Mouse (Mus musculus) layer of hippocampus, adult 9-10 months (tissue): ENCODE data around the gene Uap1.
A peak's percentile ranks its signal among the peaks of the same experiment; 100 is the strongest.

Source experiments
- DNase-seq: peaks from one replicate; pipeline ENCODE4 v3.0.0; 2022; ENCODE audit warnings: low spot score

Uap1 gene

DNA sequence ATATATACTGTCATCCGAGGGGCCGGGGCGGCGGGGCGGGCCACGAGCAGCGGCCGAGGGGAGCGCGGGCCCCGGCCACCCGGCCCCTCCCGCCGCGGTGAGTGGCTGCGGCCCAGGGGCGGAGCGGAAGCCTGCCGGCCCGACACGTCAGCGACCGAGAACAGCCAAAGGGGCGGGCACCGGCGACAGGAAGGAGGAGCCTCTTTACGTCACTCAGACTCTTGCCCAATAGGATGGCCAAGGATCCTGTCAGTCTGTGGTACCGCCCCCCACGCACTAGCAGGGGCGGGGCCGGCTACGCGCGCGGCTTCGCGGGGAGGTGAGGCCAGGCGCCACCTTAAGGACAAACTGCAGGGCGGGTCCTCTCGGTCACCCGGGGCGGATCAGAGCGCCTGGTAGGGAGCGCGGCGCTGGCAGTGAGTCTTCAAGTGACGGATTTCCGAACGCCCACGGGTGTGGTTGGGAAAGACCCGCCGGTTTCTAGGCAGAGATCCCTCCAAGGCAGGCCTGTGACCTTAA, at the start of gene Uap1:
Gene Uap1 (minus strand): TSS at position 144 of the 519 bp plus-strand sequence.
- peak; percentile 97 for DNase-seq

DNA sequence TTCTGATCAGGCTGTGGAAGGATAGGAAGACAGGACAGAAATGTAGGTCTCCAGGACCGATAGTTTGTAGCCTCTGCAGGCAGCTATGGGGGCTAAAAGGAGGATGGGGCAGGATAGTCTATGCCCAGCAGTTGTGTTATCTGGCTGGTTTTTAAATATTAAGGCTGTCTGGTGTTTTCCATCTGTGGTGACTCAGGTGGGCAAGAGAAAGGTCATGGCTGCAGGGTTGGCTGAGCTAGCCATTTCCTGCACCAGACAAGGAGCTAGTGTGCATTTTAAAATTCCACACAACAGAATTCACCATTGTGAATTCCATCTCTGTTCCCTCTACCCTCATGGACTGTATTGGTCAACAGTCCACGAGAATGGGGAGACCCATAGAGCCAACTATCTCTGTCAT, 48.5 kb upstream of the Uap1 start:
- DNase-seq = no peak

DNA sequence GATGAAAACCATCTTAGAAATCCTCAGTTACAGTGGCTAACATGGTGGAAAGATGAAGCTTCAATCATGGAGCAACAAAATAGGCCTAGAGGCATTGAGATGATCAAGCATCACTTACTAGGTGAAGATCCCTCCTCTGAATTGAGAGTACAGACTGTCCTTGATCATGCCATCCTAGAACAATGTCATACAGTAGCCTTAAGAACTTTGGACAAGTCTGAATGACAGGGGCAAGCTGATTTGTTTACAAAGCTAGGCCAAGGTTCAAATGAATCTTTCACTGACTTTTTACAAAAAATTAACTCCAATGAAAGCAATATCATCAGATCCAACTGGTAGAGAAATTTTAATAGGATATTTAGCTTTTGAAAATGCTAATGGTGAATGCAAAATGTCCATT, 45.6 kb upstream of the Uap1 start:
- no peak for DNase-seq

DNA sequence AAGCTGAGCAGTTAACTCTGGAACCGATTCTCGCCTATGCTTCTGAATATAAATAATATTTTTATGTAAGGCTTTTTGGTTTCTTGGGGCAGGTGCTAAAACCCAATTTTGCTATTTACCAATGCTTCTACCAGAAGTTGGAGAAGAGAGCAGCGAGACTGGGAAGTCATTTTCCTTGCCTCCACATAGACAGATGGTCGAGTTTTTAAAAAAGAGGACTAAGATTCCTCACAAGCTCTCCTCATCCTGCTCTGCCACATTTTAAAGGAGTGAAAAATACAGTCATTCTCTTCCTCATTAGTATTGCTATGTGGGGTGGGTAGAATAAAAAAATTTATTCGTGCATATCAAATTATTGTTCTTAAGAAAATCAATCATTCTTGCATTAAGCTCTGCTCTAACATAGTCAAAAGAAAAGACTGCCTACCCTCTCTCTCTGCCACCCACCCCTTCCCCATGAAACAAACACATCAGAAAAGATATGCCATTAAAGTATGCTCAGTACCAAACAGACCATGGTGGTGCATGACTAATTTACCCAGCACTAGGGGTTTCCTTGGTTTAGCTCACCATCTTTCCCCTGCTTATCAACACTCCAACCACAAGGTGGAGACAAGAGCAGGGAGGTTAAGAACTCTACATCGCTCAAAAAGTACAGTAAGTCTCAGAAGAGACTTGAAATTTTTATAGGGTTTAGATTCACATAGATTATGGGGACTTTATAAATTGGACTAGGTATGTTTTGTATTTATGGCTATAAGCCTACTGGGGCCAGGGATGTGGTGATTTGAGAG, 43.5 kb upstream of the Uap1 start:
- no peak for DNase-seq

DNA sequence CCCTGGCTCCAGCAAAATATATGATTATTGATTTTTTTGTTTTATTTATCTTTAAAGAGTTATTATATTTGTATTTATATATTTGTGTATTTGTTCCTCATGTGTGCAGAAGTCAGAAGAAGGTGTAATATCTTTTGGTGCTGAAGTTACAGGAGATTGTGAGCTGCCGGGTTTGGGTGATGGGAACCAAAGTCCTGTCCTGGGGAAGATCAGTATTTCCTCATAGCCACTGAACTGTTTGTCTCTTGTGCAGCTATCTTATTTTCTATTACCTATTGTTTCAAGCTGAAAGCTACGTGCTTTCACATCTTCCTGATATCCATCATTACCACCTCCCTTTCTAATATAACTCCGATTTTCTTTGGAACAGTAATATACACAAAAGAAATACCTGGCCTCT, 40.8 kb upstream of the Uap1 start:
- DNase-seq = no peak

DNA sequence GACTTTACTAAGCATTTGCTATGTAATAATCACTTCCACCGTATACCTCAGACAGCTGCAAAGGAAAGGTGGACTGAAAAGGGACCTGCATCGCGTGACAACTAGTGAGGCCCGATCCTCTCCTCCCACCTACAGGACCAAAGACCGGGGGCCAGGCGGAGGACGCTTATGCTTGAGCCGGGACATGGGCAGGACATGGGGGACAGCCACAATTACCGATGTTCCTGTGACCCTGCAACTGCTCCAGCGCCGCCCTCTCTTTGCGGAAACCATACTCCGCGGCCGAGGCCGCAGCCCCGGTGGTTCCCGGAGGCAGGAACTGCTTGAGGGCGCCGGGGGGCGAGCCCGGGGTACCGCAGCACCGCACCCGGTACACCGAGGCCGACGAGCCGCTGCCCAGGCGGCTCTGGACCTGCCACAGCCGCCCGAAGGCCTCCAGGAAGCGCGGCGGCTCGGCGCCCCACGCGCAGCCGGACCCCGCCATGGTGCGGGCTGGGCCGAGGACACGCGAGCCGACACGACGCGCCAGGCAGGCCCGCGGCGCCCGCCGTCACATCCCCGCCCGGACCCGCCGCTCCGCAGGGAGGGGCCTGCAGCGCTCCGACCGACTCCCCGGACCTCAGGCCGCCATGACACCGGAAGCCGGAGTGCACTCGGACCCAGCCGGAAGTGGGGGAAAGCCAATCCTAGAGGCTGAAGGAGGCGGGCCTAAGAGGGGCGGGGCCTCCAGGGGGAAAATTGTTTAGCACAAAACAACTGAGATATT, 40.2 kb upstream of the Uap1 start, which contains the start of gene Uhmk1:
Gene Uhmk1 (minus strand): TSS at position 641 of the 766 bp plus-strand sequence.
- peak; percentile 56 for DNase-seq

DNA sequence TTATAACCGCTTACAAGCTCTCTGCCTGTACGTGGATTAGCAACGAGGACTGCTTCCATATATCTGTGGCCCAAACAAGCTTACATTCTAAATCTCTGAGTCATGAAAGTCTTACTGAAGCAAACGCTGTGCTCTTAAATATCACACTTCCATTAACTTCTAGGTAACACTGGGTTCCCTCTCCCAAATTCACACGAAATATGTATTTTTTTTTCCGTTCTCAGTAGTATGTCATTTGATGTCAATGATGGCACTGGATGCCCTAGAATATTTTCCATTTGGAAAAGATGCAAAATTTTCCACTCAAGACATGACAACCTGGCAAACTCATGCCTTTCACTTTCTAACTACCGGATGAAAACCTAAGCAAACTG, 39.6 kb upstream of the Uap1 start:
- no peak for DNase-seq

DNA sequence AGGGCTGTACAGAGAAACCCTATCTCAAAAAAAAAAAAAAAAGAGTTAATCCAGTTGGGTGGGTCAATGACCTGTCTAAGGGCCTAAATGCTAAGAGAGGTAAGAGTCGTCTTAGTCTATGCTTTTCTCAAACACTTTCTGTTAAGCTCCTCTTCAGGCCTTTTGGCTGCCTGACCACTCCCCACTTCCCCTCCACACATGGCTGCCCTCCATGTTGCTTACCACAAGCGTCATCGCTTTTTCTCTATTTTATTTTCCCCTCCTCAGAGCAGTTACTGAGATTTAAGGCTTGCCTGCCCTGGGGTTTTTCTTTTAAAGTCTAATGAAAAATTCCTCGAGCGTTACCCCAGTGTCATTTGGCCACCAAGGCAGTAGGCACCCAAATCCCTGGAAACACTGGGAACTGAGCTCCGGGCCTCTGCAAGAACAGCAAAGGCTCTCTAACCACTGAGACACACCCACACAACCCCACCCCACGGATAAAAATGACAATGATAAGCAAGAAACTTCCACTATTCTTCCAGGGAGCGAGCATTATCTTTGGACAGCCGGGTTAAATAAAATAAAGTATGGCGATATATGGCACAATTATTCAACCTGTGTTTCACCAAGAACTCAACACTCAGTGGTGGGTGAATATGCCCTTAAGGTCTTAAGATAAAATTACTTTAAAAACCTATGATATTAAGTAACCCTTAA, 38.6 kb upstream of the Uap1 start:
- no peak for DNase-seq

DNA sequence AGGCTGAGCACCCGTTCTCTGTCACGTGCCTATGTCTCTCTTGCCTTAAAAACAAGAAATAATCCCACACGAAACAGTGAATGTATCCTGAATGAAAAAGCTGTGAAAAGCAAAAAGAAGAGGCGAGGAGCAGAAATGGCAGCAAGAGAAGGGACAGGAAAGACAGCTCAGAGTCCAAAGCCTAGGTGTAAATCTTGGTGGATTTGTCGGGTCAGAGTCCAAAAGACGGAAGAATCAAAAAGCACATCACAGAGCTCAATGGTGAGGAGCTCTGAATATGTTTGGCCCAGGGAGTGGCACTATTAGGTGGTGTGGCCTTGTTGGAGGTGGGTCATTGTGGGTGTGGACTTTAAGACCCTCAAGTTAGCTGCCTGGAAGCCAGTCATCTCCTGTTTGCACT, 31.6 kb upstream of the Uap1 start:
- no peak for DNase-seq

DNA sequence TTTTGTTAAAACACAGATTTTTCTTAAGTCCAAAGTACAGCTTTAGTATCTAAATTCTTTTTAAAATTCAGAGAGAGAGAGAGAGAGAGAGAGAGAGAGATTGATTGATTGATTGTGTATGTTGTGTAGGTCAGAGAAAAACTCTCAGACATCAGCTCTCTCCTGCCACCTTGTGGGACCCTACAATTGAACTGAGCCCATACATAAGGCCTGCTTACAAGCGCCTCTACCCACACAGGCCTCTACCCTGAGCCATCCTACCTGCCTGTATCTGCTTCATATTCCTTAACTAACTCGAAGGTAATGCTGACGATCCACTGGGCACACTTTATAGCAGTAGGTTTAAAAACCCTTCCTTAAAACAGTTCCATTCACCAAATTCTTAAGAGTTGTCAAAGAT, 25.6 kb upstream of the Uap1 start:
- DNase-seq = no peak

DNA sequence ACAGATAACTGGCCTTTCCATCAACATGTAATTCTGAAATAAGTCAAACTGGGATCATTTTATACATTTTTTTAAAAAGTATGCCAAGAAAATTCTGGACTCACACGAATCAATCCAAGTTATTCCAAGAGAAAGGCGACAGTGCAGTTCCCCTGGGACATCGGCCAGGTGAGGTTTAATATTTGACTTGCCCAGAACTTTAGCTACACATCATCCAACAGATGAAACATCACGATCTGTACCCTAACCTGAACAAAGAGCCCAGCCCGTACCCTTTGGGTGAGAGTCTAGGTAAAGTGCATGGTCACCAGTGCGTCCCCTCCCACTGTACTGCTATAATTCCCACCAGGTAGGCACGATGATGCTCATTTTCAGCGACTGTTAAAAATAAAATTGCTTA, 21.5 kb upstream of the Uap1 start:
- DNase-seq = no peak

DNA sequence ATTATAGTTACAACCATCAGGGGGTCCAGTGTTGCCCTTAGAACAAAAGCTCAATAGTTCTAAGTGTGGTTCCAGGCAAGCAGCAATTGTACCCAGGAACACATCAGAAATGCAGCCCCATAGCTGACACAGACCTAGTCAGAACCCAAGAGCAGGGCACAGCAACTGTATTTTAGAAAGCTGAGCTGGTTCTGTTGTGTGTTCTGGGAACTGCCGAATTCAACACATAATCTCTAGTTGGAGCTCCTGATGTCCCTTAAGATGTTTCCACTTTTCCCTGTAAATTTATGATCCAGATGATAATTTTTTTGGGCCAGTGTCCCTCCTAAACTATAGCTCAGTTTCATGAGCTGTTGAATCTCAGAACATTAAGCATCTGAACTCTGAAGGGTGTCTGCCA, 17.2 kb upstream of the Uap1 start:
- no peak for DNase-seq

DNA sequence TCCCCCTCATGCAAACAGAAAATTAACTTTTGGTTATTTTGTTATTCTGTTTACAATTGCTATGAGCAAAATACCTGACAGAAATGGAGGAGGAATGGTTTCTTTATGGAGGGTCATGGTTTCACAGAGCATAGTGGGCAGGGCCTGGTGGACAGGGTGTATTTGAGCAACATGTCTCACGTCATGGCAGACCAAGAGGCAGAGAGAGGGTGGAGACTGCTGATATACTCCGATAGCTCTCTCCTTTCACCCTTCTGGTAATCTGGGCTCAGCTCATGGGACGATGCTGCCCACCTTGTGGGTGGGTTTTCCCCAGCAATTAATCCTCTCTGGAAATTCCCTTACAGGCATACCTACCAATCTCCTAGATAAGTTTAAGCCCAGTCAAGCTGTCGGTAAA, 15.5 kb upstream of the Uap1 start:
- no peak for DNase-seq

DNA sequence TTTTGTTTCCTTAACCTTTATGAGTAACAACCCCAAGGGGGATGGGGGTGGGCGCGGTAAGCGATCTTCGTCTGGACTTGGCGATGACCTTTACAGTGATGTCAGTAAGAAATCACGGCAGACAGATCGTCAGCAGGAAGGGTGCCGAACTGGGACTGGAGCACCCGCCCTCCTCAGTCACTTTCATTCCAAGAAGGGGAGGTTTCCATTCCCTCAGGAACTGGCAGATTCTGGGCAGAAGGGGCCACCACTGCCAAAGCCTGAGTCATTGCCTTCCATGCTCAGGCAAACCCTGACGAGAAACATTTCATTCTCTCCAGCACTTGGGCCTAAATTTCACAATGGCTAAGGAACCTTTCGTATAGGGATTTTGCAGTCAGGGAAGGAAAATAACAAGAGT, 13.8 kb upstream of the Uap1 start:
- no peak for DNase-seq

DNA sequence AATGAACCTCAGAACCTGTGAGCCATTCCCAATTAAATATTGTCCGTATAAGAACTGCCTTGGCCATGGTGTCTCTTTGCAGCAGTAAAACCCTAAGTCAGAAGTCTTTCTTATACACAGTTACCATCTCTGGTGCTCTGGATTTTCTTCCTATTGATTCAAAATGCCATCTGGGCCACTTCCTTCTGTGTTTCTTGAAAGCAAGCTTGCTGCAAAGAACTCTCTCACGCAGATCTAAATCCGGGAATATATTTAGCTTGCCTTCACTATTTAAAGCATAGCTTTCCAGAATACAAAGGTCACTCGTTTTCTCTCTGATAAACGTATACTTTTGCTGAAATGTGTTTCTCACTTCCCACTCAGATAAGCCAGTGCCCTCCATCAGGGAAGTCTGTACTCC, 11.8 kb upstream of the Uap1 start:
- no peak for DNase-seq

DNA sequence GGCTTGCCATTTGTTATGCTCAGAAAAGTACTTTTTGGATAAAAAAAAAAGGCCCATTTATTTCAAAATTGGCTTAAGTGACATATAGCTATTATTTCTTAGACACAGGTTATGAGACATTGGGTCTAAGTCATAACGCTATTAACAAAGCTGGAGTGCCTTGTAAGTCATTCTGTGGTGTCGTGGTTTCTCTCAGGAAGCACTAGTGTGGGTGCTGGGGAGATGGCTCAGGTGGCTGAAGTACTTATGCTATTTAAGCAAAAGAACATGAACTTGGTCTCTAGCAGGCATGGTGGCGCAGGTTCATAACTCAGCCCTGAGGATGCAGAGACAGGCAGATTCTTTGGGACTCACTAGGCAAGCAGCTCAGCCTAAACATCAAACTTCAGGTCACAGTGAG, 10.4 kb upstream of the Uap1 start:
- no peak for DNase-seq

DNA sequence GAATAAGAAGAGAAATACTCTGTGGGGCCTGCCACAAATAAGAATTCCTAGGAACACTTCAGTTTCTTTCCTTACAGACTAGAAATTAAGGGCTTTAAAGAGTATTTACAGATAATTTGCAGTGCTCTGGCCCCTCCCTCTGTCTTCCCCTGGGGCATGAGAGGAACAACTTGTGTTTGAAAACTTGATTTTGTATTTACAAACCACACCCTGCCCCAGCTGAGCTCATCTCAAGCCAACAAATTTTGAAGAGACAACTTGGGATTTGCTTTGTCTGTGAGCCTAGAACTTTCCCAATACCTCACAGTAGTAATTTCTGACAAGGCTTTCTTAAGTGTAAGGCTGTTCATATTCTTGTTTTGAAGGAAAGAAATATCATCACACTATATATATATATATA, 7.9 kb upstream of the Uap1 start:
- no peak for DNase-seq

DNA sequence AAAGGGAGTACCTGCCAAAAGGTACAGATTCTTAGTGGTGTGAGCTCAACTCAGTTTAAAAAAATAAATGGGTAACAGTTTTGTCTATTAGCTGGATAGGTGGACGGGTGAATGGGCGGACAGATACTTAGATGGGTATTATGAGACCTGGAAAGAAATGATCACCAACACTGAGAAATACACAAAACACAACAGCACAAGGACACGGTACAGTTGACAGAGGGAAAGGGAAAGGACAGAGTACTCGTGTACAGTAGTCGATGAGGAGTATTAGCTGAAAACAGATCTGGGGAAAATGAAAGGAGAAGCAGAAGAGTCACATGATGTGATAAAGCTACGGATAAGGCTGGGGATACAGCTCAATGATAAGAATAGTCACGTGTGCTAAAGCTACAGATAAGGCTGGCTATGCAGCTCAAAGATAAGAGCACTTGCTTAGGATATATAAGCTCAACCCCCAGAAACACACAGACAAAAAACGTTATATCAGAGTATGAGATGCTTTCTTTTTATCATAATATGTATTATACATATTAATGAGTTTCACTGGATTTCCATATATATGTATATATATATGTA, 2.0 kb upstream of the Uap1 start:
- DNase-seq = no peak

DNA sequence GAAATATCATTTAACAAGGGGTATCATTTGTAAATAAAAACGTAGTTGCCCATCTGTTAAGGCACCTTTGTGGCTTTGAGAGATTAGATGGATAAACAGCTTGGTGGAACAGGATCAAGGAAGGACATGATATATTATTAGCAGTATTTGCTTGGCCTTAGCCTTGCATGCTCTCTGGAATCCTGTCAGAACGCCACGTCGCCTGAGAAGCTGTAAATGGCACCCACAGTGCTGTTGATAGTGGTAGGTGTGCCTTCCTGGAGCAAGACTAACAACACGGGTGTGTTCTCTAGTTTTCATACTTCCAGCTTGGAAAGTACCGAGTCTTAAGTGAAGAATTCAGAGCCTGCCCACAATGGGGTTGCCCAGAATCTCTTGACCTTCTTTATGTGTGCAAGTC, 1.1 kb upstream of the Uap1 start:
- no peak for DNase-seq

DNA sequence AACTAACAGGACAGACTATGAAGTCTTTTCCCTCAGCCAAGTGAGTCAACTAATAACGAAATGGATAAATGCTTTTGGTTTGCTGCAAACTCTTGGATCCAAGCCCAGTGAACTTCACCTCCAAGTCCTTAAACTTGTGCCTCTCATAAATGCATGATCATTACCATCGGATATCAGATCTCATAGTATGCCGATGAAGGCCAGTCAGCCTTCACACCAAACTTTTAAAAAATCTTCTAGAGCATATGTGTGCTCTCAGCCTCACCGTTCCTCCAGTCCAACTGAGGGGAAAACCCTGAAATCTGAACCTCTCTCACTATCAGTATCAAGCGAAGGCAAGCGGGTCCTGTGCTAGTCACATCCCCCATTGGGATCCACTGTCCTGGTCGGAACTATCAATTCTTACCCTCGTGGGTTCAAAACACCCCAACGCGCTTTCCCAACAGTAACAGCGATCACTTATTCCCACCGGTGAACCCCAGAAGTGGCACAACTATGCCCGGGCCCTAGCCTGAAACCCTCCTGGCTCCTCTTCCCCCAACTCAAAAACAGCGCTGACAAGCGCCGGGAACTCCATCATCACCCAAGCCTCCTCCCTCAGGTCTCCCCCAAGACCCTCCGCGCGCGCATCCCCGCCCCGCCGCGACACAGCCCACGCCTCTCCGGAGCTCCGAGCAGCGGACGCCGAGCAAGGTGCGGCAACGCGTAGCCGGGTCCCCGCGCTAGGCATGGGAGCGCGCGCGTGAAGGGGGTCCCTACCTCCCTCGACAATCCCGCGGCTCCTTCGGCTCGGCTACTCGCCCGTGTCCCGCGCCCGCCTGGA, 555 bp downstream of the Uap1 start:
- no peak for DNase-seq

DNA sequence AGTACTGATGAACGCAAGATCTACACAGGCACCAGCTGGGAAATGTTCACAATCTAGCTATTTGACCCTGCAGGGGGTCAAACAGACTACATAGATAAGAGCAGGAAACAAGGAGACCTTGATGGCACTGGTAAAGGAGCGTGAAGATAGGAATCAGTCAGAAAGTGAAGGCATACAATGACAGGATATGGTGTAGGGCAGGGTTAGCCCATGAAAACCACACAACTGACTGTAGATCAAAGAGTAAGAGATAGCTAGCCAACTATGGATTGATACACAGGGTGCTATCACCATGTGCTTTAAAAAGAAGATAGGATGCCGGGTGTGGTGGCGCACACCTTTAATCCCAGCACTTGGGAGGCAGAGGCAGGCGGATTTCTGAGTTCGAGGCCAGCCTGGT, 7.0 kb downstream of the Uap1 start:
- no peak for DNase-seq

DNA sequence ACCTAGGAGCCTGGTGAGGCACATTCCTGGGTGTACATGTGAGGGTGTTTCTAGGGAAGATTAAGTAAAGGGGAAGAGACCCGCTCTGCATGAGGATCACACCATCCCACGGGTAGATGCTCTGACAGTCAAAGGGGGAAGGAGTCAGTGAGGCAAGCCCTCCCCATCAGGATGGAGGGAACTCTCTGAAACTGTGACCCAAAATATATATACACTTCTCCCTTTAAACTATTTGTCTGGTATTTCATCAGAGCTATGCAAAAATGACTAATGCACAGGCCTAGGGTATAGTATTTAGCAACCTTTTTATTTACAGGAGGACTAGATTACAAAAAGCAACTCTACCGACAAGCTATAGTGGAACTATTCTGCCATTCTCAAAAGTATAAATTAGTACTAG, 9.8 kb downstream of the Uap1 start:
- DNase-seq = no peak
